Mouse (Mus musculus) forebrain, embryonic 10.5 days (tissue): ENCODE measurements around the gene Gm5142. TPM values are rescaled to one million over a fixed set of nuclear protein-coding genes. Genes with fewer than 3 reads are reported as not detected.
A peak's percentile ranks its signal among the peaks of the same experiment; 100 is the strongest.

Experiments used
- DNase-seq: peaks from one replicate; pipeline ENCODE4 v3.0.0-alpha.2; 2017; ENCODE audit warnings: low spot score; ENCODE audit errors: extremely low spot score
- H3K27ac ChIP-seq: fragments of 300-500 bp; sonication (generic); 2 replicates; pipeline ENCODE4 v1.5.1; 2016; ENCODE audit warnings: mild to moderate bottlenecking
- H3K27me3 ChIP-seq: fragments of 300-500 bp; sonication (generic); 2 replicates; pipeline ENCODE4 v1.6.1; 2016; ENCODE audit warnings: mild to moderate bottlenecking; ENCODE audit not compliant: poor library complexity, severe bottlenecking
- H3K36me3 ChIP-seq: fragments of 300-500 bp; sonication (generic); replicated peaks from 2 replicates; pipeline ENCODE4 v1.6.1; 2016; ENCODE audit warnings: mild to moderate bottlenecking, moderate library complexity
- H3K4me1 ChIP-seq: fragments of 300-500 bp; sonication (generic); 2 replicates; pipeline ENCODE4 v1.6.1; 2016
- H3K4me3 ChIP-seq: fragments of 300-500 bp; sonication (generic); 2 replicates; pipeline ENCODE4 v1.5.1; 2016; ENCODE audit warnings: mild to moderate bottlenecking, moderate library complexity
- H3K9me3 ChIP-seq: fragments of 300-500 bp; sonication (generic); 2 replicates; pipeline ENCODE4 v1.6.1; 2016; ENCODE audit warnings: mild to moderate bottlenecking, moderate library complexity
- WGBS: fragments of 180-500 bp; shearing (Covaris S2); methylation state at CpG from one replicate; pipeline ENCODE4 v1.1.7; 2016; 5-methylcytosine and 5-hydroxymethylcytosine counted together
- polyA plus RNA-seq: library from polyadenylated mRNA; unstranded; fragments of >200 nt; fragmentation: Nextera tagmentation; extraction: Ambion mirVana; gene quantifications from 2 replicates; pipeline ENCODE4 v1.2.1, GENCODE M21; 2016

Gene Gm5142
- polyA plus RNA-seq, result not detected in 2 replicates

GRCm38 (mm10) chr14:59178649-59179048 is at the start of gene Gm5142:
TSS of gene Gm5142 (minus strand) at chr14:59178749.
- H3K9me3 ChIP-seq, result no peaks in the 10 kb centered on the region
- no peak within 1 kb of the TSS for H3K27ac ChIP-seq
- DNase-seq, result no peak
- WGBS, result 91% methylated on average over 3 of the region's 3 CpGs
- H3K27me3 ChIP-seq, result no peaks in the 10 kb centered on the region
- no peaks in the 10 kb centered on the region for H3K4me1 ChIP-seq
- H3K36me3 ChIP-seq, result no peaks in the 10 kb centered on the region
- H3K4me3 ChIP-seq, result no peak within 1 kb of the TSS

- 96% methylated on average over 11 of the region's 11 CpGs for WGBS
- peaks cover 100% of the 10 kb centered on the region for H3K36me3 ChIP-seq
- no peak overlapping the region for H3K27ac ChIP-seq
- H3K27me3 ChIP-seq, result no peaks in the 10 kb centered on the region
- DNase-seq, result no peak
- H3K4me1 ChIP-seq, result no peaks in the 10 kb centered on the region
- no peak overlapping the region for H3K4me3 ChIP-seq
- H3K9me3 ChIP-seq, result no peaks in the 10 kb centered on the region
Observed at GRCm38 (mm10) chr14:59226240-59226639, 47.7 kb upstream of the Gm5142 start.

GRCm38 (mm10) chr14:59219241-59219640 is 40.7 kb upstream of the Gm5142 start:
- no peak for DNase-seq
- peaks cover 98% of the 10 kb centered on the region for H3K36me3 ChIP-seq
- no peaks in the 10 kb centered on the region for H3K27me3 ChIP-seq
- H3K27ac ChIP-seq, result no peak overlapping the region
- WGBS, result 91% methylated on average over 3 of the region's 3 CpGs
- no peaks in the 10 kb centered on the region for H3K9me3 ChIP-seq
- H3K4me1 ChIP-seq, result no peaks in the 10 kb centered on the region
- no peak overlapping the region for H3K4me3 ChIP-seq

- DNase-seq, result no peak
- Histone ChIP-seq H3K9me3 (no peaks in the 10 kb centered on the region), H3K4me1 (peaks cover 28% of the 10 kb centered on the region), H3K27me3 (no peaks in the 10 kb centered on the region), H3K36me3 (peaks cover 55% of the 10 kb centered on the region), H3K27ac (no peak overlapping the region), H3K4me3 (no peak overlapping the region)
- 94% methylated on average over 2 of the region's 2 CpGs for WGBS
Observed at GRCm38 (mm10) chr14:59209816-59210215, 31.3 kb upstream of the Gm5142 start.

GRCm38 (mm10) chr14:59209003-59209402 is 30.5 kb upstream of the Gm5142 start:
- WGBS, result 94% methylated on average over 7 of the region's 7 CpGs
- H3K4me1 ChIP-seq, result peaks cover 36% of the 10 kb centered on the region
- no peak for DNase-seq
- no peaks in the 10 kb centered on the region for H3K27me3 ChIP-seq
- no peaks in the 10 kb centered on the region for H3K9me3 ChIP-seq
- peaks cover 47% of the 10 kb centered on the region for H3K36me3 ChIP-seq
- no peak overlapping the region for H3K4me3 ChIP-seq
- H3K27ac ChIP-seq, result no peak overlapping the region

GRCm38 (mm10) chr14:59205976-59206583 is 27.5 kb upstream of the Gm5142 start:
- peak overlapping the region; percentile 83 for H3K27ac ChIP-seq
- WGBS, result 48% methylated on average over 10 of the region's 10 CpGs
- DNase-seq, result no peak
- peaks cover 21% of the 10 kb centered on the region for H3K36me3 ChIP-seq
- H3K4me1 ChIP-seq, result peaks cover 54% of the 10 kb centered on the region
- no peaks in the 10 kb centered on the region for H3K27me3 ChIP-seq
- no peaks in the 10 kb centered on the region for H3K9me3 ChIP-seq
- H3K4me3 ChIP-seq, result peak overlapping the region; percentile 33; the same call in 1 of the 2 replicates

- peak overlapping the region; percentile 83 for H3K27ac ChIP-seq
- H3K9me3 ChIP-seq, result no peaks in the 10 kb centered on the region
- WGBS, result 28% methylated on average over 7 of the region's 7 CpGs
- peaks cover 15% of the 10 kb centered on the region for H3K36me3 ChIP-seq
- no peaks in the 10 kb centered on the region for H3K27me3 ChIP-seq
- peak overlapping the region; percentile 33; the same call in 1 of the 2 replicates for H3K4me3 ChIP-seq
- no peak for DNase-seq
- H3K4me1 ChIP-seq, result peaks cover 58% of the 10 kb centered on the region
Observed at GRCm38 (mm10) chr14:59205461-59205860, 26.9 kb upstream of the Gm5142 start.

- Histone ChIP-seq H3K4me3 (peak overlapping the region; percentile 89), H3K27ac (peak overlapping the region; percentile 99), H3K36me3 (0 out of 2 replicates have a peak, but pooled peaks cover 1% of the 10 kb centered on the region), H3K9me3 (no peaks in the 10 kb centered on the region), H3K27me3 (no peaks in the 10 kb centered on the region), H3K4me1 (peaks cover 57% of the 10 kb centered on the region)
- under 1% methylated on average over 21 of the region's 21 CpGs for WGBS
- DNase-seq, result no peak
Observed at GRCm38 (mm10) chr14:59201604-59202215, 23.2 kb upstream of the Gm5142 start.

- H3K36me3 ChIP-seq, result no peaks in the 10 kb centered on the region
Observed at GRCm38 (mm10) chr14:59200711-59201603, 22.4 kb upstream of the Gm5142 start, which contains the start of gene Rcbtb1. TSS of gene Rcbtb1 (plus strand) at chr14:59201209.

GRCm38 (mm10) chr14:59186121-59186520 is 7.6 kb upstream of the Gm5142 start:
- no peak overlapping the region for H3K27ac ChIP-seq
- no peaks in the 10 kb centered on the region for H3K36me3 ChIP-seq
- H3K4me3 ChIP-seq, result no peak overlapping the region
- no peaks in the 10 kb centered on the region for H3K9me3 ChIP-seq
- DNase-seq, result no peak
- 93% methylated on average over 2 of the region's 2 CpGs for WGBS
- H3K27me3 ChIP-seq, result no peaks in the 10 kb centered on the region
- no peaks in the 10 kb centered on the region for H3K4me1 ChIP-seq

More at GRCm38 (mm10) chr14:59200711-59201603, 22.4 kb upstream of the Gm5142 start, which contains the start of gene Rcbtb1:
- peak; percentile 93 for DNase-seq
- peak within 1 kb of the TSS; percentile 99 for H3K27ac ChIP-seq
- peak within 1 kb of the TSS; percentile 89 for H3K4me3 ChIP-seq
- H3K9me3 ChIP-seq, result peaks cover 6% of the 10 kb centered on the region; the same call in 1 of the 2 replicates
- no peaks in the 10 kb centered on the region for H3K27me3 ChIP-seq
- under 1% methylated on average over 95 of the region's 96 CpGs for WGBS
- peaks cover 49% of the 10 kb centered on the region for H3K4me1 ChIP-seq

GRCm38 (mm10) chr14:59185514-59185913 is 7.0 kb upstream of the Gm5142 start:
- H3K27ac ChIP-seq, result no peak overlapping the region
- no peak overlapping the region for H3K4me3 ChIP-seq
- no peak for DNase-seq
- no peaks in the 10 kb centered on the region for H3K27me3 ChIP-seq
- no peaks in the 10 kb centered on the region for H3K9me3 ChIP-seq
- no peaks in the 10 kb centered on the region for H3K36me3 ChIP-seq
- H3K4me1 ChIP-seq, result no peaks in the 10 kb centered on the region

- H3K27me3 ChIP-seq, result no peaks in the 10 kb centered on the region
- H3K27ac ChIP-seq, result no peak overlapping the region
- no peak overlapping the region for H3K4me3 ChIP-seq
- 82% methylated on average over 2 of the region's 2 CpGs for WGBS
- no peaks in the 10 kb centered on the region for H3K36me3 ChIP-seq
- H3K9me3 ChIP-seq, result no peaks in the 10 kb centered on the region
- H3K4me1 ChIP-seq, result no peaks in the 10 kb centered on the region
- no peak for DNase-seq
Observed at GRCm38 (mm10) chr14:59182732-59183131, 4.2 kb upstream of the Gm5142 start.
